Mouse (Mus musculus): ENCODE results near the gene Tmbim1. TPM values are rescaled to one million over a fixed set of nuclear protein-coding genes. Genes with fewer than 3 reads are reported as not detected.

Gene Tmbim1
- polyA plus RNA-seq, 1 experiment from 2014 or later: 18.5 TPM

DNA sequence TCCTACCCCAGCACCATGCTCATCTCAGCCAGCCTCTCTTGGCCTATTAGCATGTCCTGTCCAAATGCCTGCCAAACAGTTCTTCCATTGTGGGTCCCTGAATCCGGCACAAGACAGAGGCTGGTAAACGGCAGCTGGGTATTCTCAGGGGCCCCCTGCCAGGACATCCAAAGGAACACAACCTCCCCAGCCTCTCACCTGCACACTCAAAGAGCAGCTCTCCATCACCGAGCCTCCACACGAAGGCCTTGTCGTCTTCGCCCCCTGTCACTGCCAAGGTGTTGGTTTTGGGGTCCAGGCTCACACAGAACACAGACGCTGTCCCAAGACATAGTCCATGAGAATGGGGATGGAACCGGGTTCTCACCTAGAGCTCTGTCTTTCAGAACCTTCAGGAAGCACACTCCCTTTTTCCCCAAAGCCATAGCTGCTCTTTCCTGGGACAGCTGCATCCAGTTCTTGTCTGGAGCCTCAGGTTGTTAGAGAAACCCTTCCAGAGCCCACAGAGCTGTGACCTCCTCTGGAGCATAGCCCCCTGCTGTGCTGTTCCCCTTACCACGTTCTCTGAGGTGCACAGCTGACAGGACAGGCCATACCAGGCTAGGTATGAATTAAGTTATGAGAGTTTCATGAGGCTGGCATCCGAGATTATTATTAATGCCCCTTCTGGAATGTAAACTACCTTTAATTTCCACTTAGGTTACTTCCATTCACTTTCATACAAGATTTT, 22.4 kb downstream of the Tmbim1 start:
- H3K9me3 ChIP-seq (ENCODE audit: low read length): no peaks in the 10 kb centered on the region
- DNase-seq: no peak
- no peaks in the 10 kb centered on the region for H3K27me3 ChIP-seq (ENCODE audit: insufficient read depth, low read length)
- ATAC-seq: no peak
- peaks cover 9% of the 10 kb centered on the region for H3K4me1 ChIP-seq (ENCODE audit: insufficient read depth)
- no peak overlapping the region for H3K9ac ChIP-seq (replicated peaks)
- no peak overlapping the region; the same call in 1 of the 2 replicates for H3K4me2 ChIP-seq (ENCODE audit: low read depth, low read length)
- 84% methylated on average over 10 of the region's 10 CpGs for WGBS (ENCODE audit: insufficient replicate concordance)
- no peak overlapping the region for H3K27ac ChIP-seq (ENCODE audit: low read depth)
- peaks cover 27% of the 10 kb centered on the region for H3K36me3 ChIP-seq (replicated peaks; ENCODE audit: insufficient read depth, low read length)
- no peak for TF ChIP-seq EP300 (IDR thresholded peaks at IDR 0.05; ENCODE audit: low read depth)
- TF ChIP-seq CTCF (IDR thresholded peaks at IDR 0.05; ENCODE audit: low read depth): no peak
- H3K4me3 ChIP-seq (ENCODE audit: low read depth, low read length): no peak overlapping the region

- peaks cover 25% of the 10 kb centered on the region for H3K36me3 ChIP-seq (replicated peaks; ENCODE audit: insufficient read depth, low read length)
- H3K4me2 ChIP-seq (ENCODE audit: low read depth, low read length): no peak overlapping the region
- H3K4me1 ChIP-seq (ENCODE audit: insufficient read depth): peaks cover 9% of the 10 kb centered on the region
- H3K9ac ChIP-seq (replicated peaks): no peak overlapping the region
- H3K27ac ChIP-seq (ENCODE audit: low read depth): no peak overlapping the region
- TF ChIP-seq CTCF (IDR thresholded peaks at IDR 0.05; ENCODE audit: low read depth) (no peak), EP300 (IDR thresholded peaks at IDR 0.05; ENCODE audit: low read depth) (no peak)
- DNase-seq: no peak
- no peaks in the 10 kb centered on the region for H3K9me3 ChIP-seq (ENCODE audit: low read length)
- WGBS (ENCODE audit: insufficient replicate concordance): 90% methylated on average over 8 of the region's 8 CpGs
- no peak for ATAC-seq
- no peak overlapping the region for H3K4me3 ChIP-seq (ENCODE audit: low read depth, low read length)
- H3K27me3 ChIP-seq (ENCODE audit: insufficient read depth, low read length): no peaks in the 10 kb centered on the region
These were observed 23.5 kb downstream of the Tmbim1 start for GRCm38 (mm10) chr1:74281886-74282285.

- TF ChIP-seq EP300 (IDR thresholded peaks at IDR 0.05; ENCODE audit: low read depth) (no peak), CTCF (IDR thresholded peaks at IDR 0.05; ENCODE audit: low read depth) (no peak)
- 81% methylated on average over 2 of the region's 2 CpGs for WGBS (ENCODE audit: insufficient replicate concordance)
- Histone ChIP-seq H3K9me3 (ENCODE audit: low read length) (no peaks in the 10 kb centered on the region), H3K27ac (ENCODE audit: low read depth) (no peak overlapping the region), H3K9ac (replicated peaks) (no peak overlapping the region), H3K27me3 (ENCODE audit: insufficient read depth, low read length) (no peaks in the 10 kb centered on the region), H3K4me1 (ENCODE audit: insufficient read depth) (peaks cover 9% of the 10 kb centered on the region), H3K4me2 (ENCODE audit: low read depth, low read length) (no peak overlapping the region), H3K4me3 (ENCODE audit: low read depth, low read length) (no peak overlapping the region), H3K36me3 (replicated peaks; ENCODE audit: insufficient read depth, low read length) (peaks cover 25% of the 10 kb centered on the region)
- no peak for ATAC-seq
- DNase-seq: no peak
These were observed 24.1 kb downstream of the Tmbim1 start for GRCm38 (mm10) chr1:74281372-74281771.

DNA sequence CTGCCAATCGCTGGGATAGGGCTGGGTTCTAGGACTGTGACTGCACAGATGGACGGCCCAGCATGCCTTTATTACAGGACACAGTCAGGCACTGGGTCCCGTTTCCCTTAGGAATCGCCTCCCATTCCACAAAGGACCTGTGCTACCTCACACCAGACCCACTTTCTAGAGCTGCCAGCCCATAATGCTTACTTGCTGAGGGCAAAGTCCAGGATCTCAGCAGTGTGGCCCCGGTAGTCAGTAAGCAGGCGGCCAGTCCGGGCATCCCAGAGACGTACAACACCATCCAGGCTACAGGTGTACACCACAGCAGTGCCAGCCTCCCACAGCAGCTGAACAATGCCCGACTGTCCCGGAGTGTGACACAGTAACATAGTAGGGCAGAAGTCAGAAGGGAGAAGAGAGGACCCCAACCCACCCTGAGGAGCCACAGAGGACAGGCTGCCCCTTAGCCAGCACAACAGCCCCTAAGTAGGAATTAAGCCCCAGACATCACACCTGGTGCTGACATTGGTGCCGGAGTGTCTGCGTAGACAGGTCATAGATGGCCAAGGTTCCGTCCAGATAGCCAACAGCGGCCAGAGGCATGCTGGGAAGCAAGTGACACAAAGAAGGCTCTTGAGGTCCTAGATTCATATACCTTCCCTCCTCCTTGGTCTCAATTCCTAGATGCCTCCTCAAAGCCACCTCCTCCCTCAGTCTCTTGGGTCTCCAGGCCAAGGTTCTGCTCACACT, 24.7 kb downstream of the Tmbim1 start:
- peaks cover 9% of the 10 kb centered on the region for H3K4me1 ChIP-seq (ENCODE audit: insufficient read depth)
- ATAC-seq: no peak
- WGBS (ENCODE audit: insufficient replicate concordance): 77% methylated on average over 14 of the region's 14 CpGs
- no peak overlapping the region for H3K9ac ChIP-seq (replicated peaks)
- H3K9me3 ChIP-seq (ENCODE audit: low read length): no peaks in the 10 kb centered on the region
- peaks cover 25% of the 10 kb centered on the region for H3K36me3 ChIP-seq (replicated peaks; ENCODE audit: insufficient read depth, low read length)
- no peak overlapping the region for H3K4me3 ChIP-seq (ENCODE audit: low read depth, low read length)
- no peaks in the 10 kb centered on the region for H3K27me3 ChIP-seq (ENCODE audit: insufficient read depth, low read length)
- no peak for TF ChIP-seq CTCF (IDR thresholded peaks at IDR 0.05; ENCODE audit: low read depth)
- TF ChIP-seq EP300 (IDR thresholded peaks at IDR 0.05; ENCODE audit: low read depth): no peak
- DNase-seq: no peak
- no peak overlapping the region for H3K27ac ChIP-seq (ENCODE audit: low read depth)
- no peak overlapping the region for H3K4me2 ChIP-seq (ENCODE audit: low read depth, low read length)

DNA sequence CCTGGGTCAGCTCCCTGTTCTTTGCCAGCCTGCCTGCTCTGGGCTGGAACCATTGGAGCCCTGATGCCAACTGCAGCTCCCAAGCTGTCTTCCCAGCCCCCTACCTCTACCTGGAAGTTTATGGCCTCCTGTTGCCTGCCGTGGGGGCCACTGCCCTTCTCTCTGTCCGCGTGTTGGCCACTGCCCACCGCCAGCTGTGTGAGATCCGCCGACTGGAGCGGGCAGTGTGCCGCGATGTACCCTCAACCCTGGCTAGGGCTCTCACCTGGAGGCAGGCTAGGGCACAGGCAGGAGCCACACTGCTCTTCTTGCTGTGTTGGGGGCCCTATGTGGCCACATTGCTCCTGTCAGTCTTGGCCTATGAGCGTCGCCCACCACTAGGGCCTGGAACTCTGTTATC, 26.4 kb downstream of the Tmbim1 start:
- Histone ChIP-seq H3K4me3 (ENCODE audit: low read depth, low read length) (no peak overlapping the region), H3K9me3 (ENCODE audit: low read length) (no peaks in the 10 kb centered on the region), H3K27ac (ENCODE audit: low read depth) (no peak overlapping the region), H3K9ac (replicated peaks) (no peak overlapping the region), H3K36me3 (replicated peaks; ENCODE audit: insufficient read depth, low read length) (peaks cover 25% of the 10 kb centered on the region), H3K4me1 (ENCODE audit: insufficient read depth) (peaks cover 8% of the 10 kb centered on the region), H3K4me2 (ENCODE audit: low read depth, low read length) (no peak overlapping the region), H3K27me3 (ENCODE audit: insufficient read depth, low read length) (no peaks in the 10 kb centered on the region)
- WGBS (ENCODE audit: insufficient replicate concordance): 80% methylated on average over 11 of the region's 11 CpGs
- no peak for DNase-seq
- ATAC-seq: no peak
- TF ChIP-seq EP300 (IDR thresholded peaks at IDR 0.05; ENCODE audit: low read depth) (no peak), CTCF (IDR thresholded peaks at IDR 0.05; ENCODE audit: low read depth) (no peak)

GRCm38 (mm10) chr1:74278538-74278937, 26.9 kb downstream of the Tmbim1 start, which contains the start of gene Gpbar1:
TSS of gene Gpbar1 (plus strand) at chr1:74278550.
- 81% methylated on average over 10 of the region's 10 CpGs for WGBS (ENCODE audit: insufficient replicate concordance)
- Histone ChIP-seq H3K4me1 (ENCODE audit: insufficient read depth) (peaks cover 3% of the 10 kb centered on the region), H3K36me3 (replicated peaks; ENCODE audit: insufficient read depth, low read length) (peaks cover 25% of the 10 kb centered on the region), H3K4me3 (ENCODE audit: low read depth, low read length) (no peak within 1 kb of the TSS), H3K9ac (replicated peaks) (no peak within 1 kb of the TSS), H3K4me2 (ENCODE audit: low read depth, low read length) (no peak within 1 kb of the TSS), H3K27me3 (ENCODE audit: insufficient read depth, low read length) (no peaks in the 10 kb centered on the region), H3K27ac (ENCODE audit: low read depth) (no peak within 1 kb of the TSS), H3K9me3 (ENCODE audit: low read length) (no peaks in the 10 kb centered on the region)
- DNase-seq: no peak
- no peak for TF ChIP-seq EP300 (IDR thresholded peaks at IDR 0.05; ENCODE audit: low read depth)
- no peak for TF ChIP-seq CTCF (IDR thresholded peaks at IDR 0.05; ENCODE audit: low read depth)
- ATAC-seq: no peak

Measured in liver, postnatal 0 days (tissue).